Mouse (Mus musculus) CH12F3 (cell line): ENCODE results near the gene Hmga1.

ENCODE experiments used
- in situ Hi-C: fragments of 300-500 bp; cut with MboI; formaldehyde crosslinking; loops from 2 replicates; pipeline ENCODE4 v1.14.3; 2020; ENCODE audit warnings: low sequenced_read_pairs

Gene Hmga1

GRCm38 (mm10) chr17:27580392-27581068 lies 24.2 kb downstream of the Hmga1 start:
- in situ Hi-C loops: no loop called here

- in situ Hi-C loops: no loop called here
Observed at GRCm38 (mm10) chr17:27583185-27583894, 27.0 kb downstream of the Hmga1 start.

- in situ Hi-C loops: no loop called here
Observed at GRCm38 (mm10) chr17:27586661-27587060, 30.4 kb downstream of the Hmga1 start.

- in situ Hi-C loops: no loop called here
Observed at GRCm38 (mm10) chr17:27587252-27587651, 31.0 kb downstream of the Hmga1 start.

- in situ Hi-C loops: no loop called here
Observed at GRCm38 (mm10) chr17:27588231-27588630, 31.9 kb downstream of the Hmga1 start.

GRCm38 (mm10) chr17:27591826-27592564 lies 35.7 kb downstream of the Hmga1 start:
- in situ Hi-C loops: no loop called here

GRCm38 (mm10) chr17:27592565-27592910 lies 36.2 kb downstream of the Hmga1 start:
- in situ Hi-C loops: no loop called here

- in situ Hi-C loops: no loop called here
Observed at GRCm38 (mm10) chr17:27595659-27596375, 39.5 kb downstream of the Hmga1 start.

GRCm38 (mm10) chr17:27596376-27597190 lies 40.3 kb downstream of the Hmga1 start:
- in situ Hi-C loops: no loop called here

- in situ Hi-C loops: no loop called here
Observed at GRCm38 (mm10) chr17:27600286-27600685, 44.0 kb downstream of the Hmga1 start.

GRCm38 (mm10) chr17:27600869-27601268 lies 44.6 kb downstream of the Hmga1 start:
- in situ Hi-C loops: no loop called here

GRCm38 (mm10) chr17:27603036-27603435 lies 46.7 kb downstream of the Hmga1 start:
- in situ Hi-C loops: no loop called here

GRCm38 (mm10) chr17:27603522-27604234 lies 47.4 kb downstream of the Hmga1 start:
- in situ Hi-C loops: no loop called here

GRCm38 (mm10) chr17:27609576-27609975 lies 53.3 kb downstream of the Hmga1 start:
- in situ Hi-C loops: no loop called here

GRCm38 (mm10) chr17:27610679-27611518 lies 54.6 kb downstream of the Hmga1 start:
- in situ Hi-C loops: no loop called here

GRCm38 (mm10) chr17:27611519-27611884 lies 55.2 kb downstream of the Hmga1 start:
- in situ Hi-C loops: no loop called here

GRCm38 (mm10) chr17:27611994-27612393 lies 55.7 kb downstream of the Hmga1 start:
- in situ Hi-C loops: no loop called here

GRCm38 (mm10) chr17:27613016-27613415 lies 56.7 kb downstream of the Hmga1 start:
- in situ Hi-C loops: no loop called here
